Mouse (Mus musculus): ENCODE data around the gene Coasy.
A peak's percentile ranks its signal among the peaks of the same experiment; 100 is the strongest.

Coasy gene

GRCm38 (mm10) chr11:101082208-101083082 is at the start of gene Coasy:
Gene Coasy, plus strand, starts transcription at chr11:101082565.
- DNase-seq (ENCODE audit: low read depth, low spot score): peak; percentile 89

GRCm38 (mm10) chr11:101033856-101034500 is 48.4 kb upstream of the Coasy start:
- no peak for DNase-seq (ENCODE audit: low read depth, low spot score)

GRCm38 (mm10) chr11:101034614-101035327 is 47.6 kb upstream of the Coasy start:
- DNase-seq (ENCODE audit: low read depth, low spot score): no peak

- DNase-seq (ENCODE audit: low read depth, low spot score): no peak
Measured at GRCm38 (mm10) chr11:101035328-101035695, 47.1 kb upstream of the Coasy start.

- no peak for DNase-seq (ENCODE audit: low read depth, low spot score)
Measured at GRCm38 (mm10) chr11:101037795-101038194, 44.6 kb upstream of the Coasy start.

GRCm38 (mm10) chr11:101045826-101046225 is 36.5 kb upstream of the Coasy start:
- DNase-seq (ENCODE audit: low read depth, low spot score): no peak

GRCm38 (mm10) chr11:101046440-101046839 is 35.9 kb upstream of the Coasy start:
- no peak for DNase-seq (ENCODE audit: low read depth, low spot score)

GRCm38 (mm10) chr11:101047502-101047901 is 34.9 kb upstream of the Coasy start:
- no peak for DNase-seq (ENCODE audit: low read depth, low spot score)

GRCm38 (mm10) chr11:101050359-101050758 is 32.0 kb upstream of the Coasy start:
- no peak for DNase-seq (ENCODE audit: low read depth, low spot score)

- DNase-seq (ENCODE audit: low read depth, low spot score): no peak
Measured at GRCm38 (mm10) chr11:101051051-101051493, 31.3 kb upstream of the Coasy start.

- no peak for DNase-seq (ENCODE audit: low read depth, low spot score)
Measured at GRCm38 (mm10) chr11:101051617-101052016, 30.7 kb upstream of the Coasy start.

- DNase-seq (ENCODE audit: low read depth, low spot score): no peak
Measured at GRCm38 (mm10) chr11:101052751-101053473, 29.5 kb upstream of the Coasy start.

- DNase-seq (ENCODE audit: low read depth, low spot score): no peak
Measured at GRCm38 (mm10) chr11:101053974-101054373, 28.4 kb upstream of the Coasy start.

GRCm38 (mm10) chr11:101055418-101055817 is 26.9 kb upstream of the Coasy start:
- DNase-seq (ENCODE audit: low read depth, low spot score): no peak

GRCm38 (mm10) chr11:101056885-101057284 is 25.5 kb upstream of the Coasy start:
- DNase-seq (ENCODE audit: low read depth, low spot score): no peak

GRCm38 (mm10) chr11:101057860-101058259 is 24.5 kb upstream of the Coasy start:
- no peak for DNase-seq (ENCODE audit: low read depth, low spot score)

- DNase-seq (ENCODE audit: low read depth, low spot score): no peak
Measured at GRCm38 (mm10) chr11:101058726-101059125, 23.6 kb upstream of the Coasy start.

GRCm38 (mm10) chr11:101059473-101059872 is 22.9 kb upstream of the Coasy start:
- no peak for DNase-seq (ENCODE audit: low read depth, low spot score)

GRCm38 (mm10) chr11:101060126-101060525 is 22.2 kb upstream of the Coasy start:
- no peak for DNase-seq (ENCODE audit: low read depth, low spot score)

GRCm38 (mm10) chr11:101061049-101061448 is 21.3 kb upstream of the Coasy start:
- no peak for DNase-seq (ENCODE audit: low read depth, low spot score)

GRCm38 (mm10) chr11:101062165-101062884 is 20.0 kb upstream of the Coasy start:
- no peak for DNase-seq (ENCODE audit: low read depth, low spot score)

Measured in brain, embryonic 18.5 days (tissue).